Mouse (Mus musculus) hindbrain, embryonic 13.5 days (tissue): ENCODE results near the gene Cdc20. TPM values are rescaled to one million over a fixed set of nuclear protein-coding genes. Genes with fewer than 3 reads are reported as not detected.
A peak's percentile ranks its signal among the peaks of the same experiment; 100 is the strongest.

Source experiments
- ATAC-seq: fragments of 200-750 bp; cut with Nextera tagmentation; 2 replicates; pipeline ENCODE4 v1.8.0; 2017; ENCODE audit warnings: moderate TSS enrichment; ENCODE audit not compliant: low FRiP score
- H3K27ac ChIP-seq: fragments of 300-500 bp; sonication (generic); 2 replicates; pipeline ENCODE4 v1.5.1; 2015; ENCODE audit warnings: inconsistent platforms, mild to moderate bottlenecking, moderate library complexity
- H3K27me3 ChIP-seq: fragments of 300-500 bp; sonication (generic); 2 replicates; pipeline ENCODE4 v1.6.1; 2015; ENCODE audit warnings: mild to moderate bottlenecking, inconsistent platforms
- H3K36me3 ChIP-seq: fragments of 300-500 bp; sonication (generic); 2 replicates; pipeline ENCODE4 v1.6.1; 2015; ENCODE audit warnings: mild to moderate bottlenecking, inconsistent platforms
- H3K4me1 ChIP-seq: fragments of 300-500 bp; sonication (generic); replicated peaks from 2 replicates; pipeline ENCODE4 v1.6.1; 2015; ENCODE audit warnings: inconsistent platforms
- H3K4me2 ChIP-seq: fragments of 300-500 bp; sonication (generic); 2 replicates; pipeline ENCODE4 v1.6.1; 2015; ENCODE audit warnings: inconsistent platforms, mild to moderate bottlenecking, moderate library complexity
- H3K4me3 ChIP-seq: fragments of 300-500 bp; sonication (generic); 2 replicates; pipeline ENCODE4 v1.5.1; 2015; ENCODE audit warnings: mild to moderate bottlenecking, inconsistent platforms
- H3K9ac ChIP-seq: fragments of 300-500 bp; sonication (generic); 2 replicates; pipeline ENCODE4 v1.6.1; 2015; ENCODE audit warnings: mild to moderate bottlenecking, inconsistent platforms
- H3K9me3 ChIP-seq: fragments of 300-500 bp; sonication (generic); 2 replicates; pipeline ENCODE4 v1.6.1; 2016; ENCODE audit warnings: inconsistent platforms
- WGBS: fragments of 180-500 bp; shearing (Covaris S2); methylation state at CpG from one replicate; pipeline ENCODE4 v1.1.7; 2015; 5-methylcytosine and 5-hydroxymethylcytosine counted together
- polyA plus RNA-seq: library from polyadenylated mRNA; unstranded; fragments of >200 nt; fragmentation: Nextera tagmentation; extraction: Ambion mirVana; gene quantifications from 2 replicates; pipeline ENCODE4 v1.2.1, GENCODE M21; 2015

Cdc20 gene
- polyA plus RNA-seq, 1 experiment from 2014 or later, result 56.1 TPM

DNA sequence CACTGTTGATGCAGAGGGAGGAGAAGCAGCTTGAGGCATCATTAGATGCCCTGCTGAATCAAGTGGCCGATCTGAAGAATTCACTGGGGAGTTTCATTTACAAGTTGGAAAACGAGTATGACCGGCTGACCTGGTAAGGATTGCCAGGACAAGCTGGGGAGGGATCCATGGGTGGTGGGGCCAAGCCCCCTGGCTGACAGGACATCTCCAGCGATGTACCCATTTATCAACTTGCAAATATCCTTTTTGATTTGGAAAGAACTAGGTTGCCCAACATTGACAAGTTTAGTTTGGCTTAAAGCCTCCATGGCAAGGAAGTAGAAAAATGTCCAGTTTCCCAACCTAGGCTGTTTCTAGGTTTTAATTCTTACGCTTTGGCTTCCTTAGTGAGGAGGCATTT is 26.3 kb downstream of the Cdc20 start:
- Histone ChIP-seq H3K27me3 (no peaks in the 10 kb centered on the region), H3K4me1 (peaks cover 25% of the 10 kb centered on the region), H3K36me3 (peaks cover 50% of the 10 kb centered on the region), H3K4me2 (no peak overlapping the region), H3K4me3 (no peak overlapping the region), H3K9ac (no peak overlapping the region), H3K27ac (no peak overlapping the region), H3K9me3 (no peaks in the 10 kb centered on the region)
- WGBS, result 94% methylated on average over 5 of the region's 5 CpGs
- no peak for ATAC-seq

DNA sequence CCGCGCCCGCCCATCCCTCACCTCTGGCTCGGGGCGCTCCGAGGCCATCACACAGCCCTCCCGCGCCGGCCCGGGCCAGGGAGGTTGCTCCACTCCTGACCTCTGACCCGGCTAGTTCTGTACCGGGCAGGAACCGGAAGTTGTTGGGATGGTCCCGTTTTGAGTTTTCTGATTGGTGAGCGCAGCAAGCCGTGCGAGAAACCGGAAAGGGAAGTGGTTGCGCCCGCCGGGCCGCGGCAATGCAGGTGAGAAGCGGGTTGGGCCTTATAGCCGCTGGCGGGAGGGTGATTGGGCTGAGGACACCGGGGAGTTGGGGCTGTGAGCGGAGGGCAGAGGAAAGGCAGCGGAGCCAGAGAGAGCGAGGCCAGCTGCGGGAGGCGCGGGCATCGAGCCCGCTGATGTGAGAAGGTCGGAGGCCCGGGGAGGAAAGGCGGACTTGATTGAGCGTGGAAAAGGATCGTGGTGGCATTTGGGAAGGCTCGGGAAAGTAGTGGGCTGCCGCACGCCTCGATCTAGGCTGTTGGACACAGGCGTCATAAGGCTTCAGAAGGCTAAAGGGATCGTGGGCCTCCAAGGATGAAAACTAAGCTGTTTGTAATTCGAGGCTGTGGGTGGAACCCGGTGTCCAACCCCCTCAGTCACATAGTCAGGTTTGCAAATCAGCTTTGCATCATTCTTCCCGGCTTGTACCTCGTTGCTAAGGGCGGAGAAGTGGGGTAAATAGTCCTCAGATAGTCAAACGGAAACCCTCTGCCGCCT is 27.8 kb downstream of the Cdc20 start, which contains the start of the genes Szt2 and Med8:
TSS of gene Szt2 (minus strand) at position 132 of the 759 bp plus-strand sequence.
TSS of gene Med8 (plus strand) at position 196 of the 759 bp plus-strand sequence.
- peaks cover 47% of the 10 kb centered on the region for H3K36me3 ChIP-seq
- WGBS, result 1% methylated on average over 53 of the region's 53 CpGs
- H3K9ac ChIP-seq, result peak within 1 kb of the TSS; percentile 93
- peak within 1 kb of the TSS; percentile 91 for H3K4me2 ChIP-seq
- peak within 1 kb of the TSS; percentile 76 for H3K27ac ChIP-seq
- ATAC-seq, result peak; percentile 95
- peaks cover 25% of the 10 kb centered on the region for H3K4me1 ChIP-seq
- no peaks in the 10 kb centered on the region for H3K27me3 ChIP-seq
- H3K4me3 ChIP-seq, result peak within 1 kb of the TSS; percentile 89
- H3K9me3 ChIP-seq, result no peaks in the 10 kb centered on the region

DNA sequence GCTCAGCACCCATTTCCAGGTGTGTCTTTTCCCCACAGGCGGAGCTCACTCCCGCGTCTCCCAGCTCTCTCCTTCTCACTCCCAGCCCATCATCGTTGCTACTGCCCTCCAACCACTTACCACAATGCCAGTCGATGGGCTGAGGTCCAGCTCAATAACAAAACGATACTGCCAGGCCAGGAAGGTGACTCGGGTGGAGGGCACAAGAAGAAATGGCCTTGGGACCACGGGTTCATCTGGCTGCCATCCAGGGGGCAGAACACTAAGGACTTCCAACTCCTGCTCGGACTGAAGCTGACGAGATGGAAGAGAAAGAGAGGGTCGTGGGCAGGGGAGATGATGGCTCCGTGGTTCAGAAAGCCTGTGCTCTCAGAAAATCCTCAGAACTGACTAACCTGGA is 34.5 kb downstream of the Cdc20 start:
- no peak overlapping the region for H3K4me2 ChIP-seq
- H3K36me3 ChIP-seq, result peaks cover 74% of the 10 kb centered on the region
- H3K27me3 ChIP-seq, result no peaks in the 10 kb centered on the region
- no peaks in the 10 kb centered on the region for H3K9me3 ChIP-seq
- H3K4me1 ChIP-seq, result peaks cover 4% of the 10 kb centered on the region
- no peak overlapping the region for H3K27ac ChIP-seq
- no peak overlapping the region for H3K4me3 ChIP-seq
- H3K9ac ChIP-seq, result no peak overlapping the region
- 91% methylated on average over 12 of the region's 12 CpGs for WGBS
- ATAC-seq, result no peak

DNA sequence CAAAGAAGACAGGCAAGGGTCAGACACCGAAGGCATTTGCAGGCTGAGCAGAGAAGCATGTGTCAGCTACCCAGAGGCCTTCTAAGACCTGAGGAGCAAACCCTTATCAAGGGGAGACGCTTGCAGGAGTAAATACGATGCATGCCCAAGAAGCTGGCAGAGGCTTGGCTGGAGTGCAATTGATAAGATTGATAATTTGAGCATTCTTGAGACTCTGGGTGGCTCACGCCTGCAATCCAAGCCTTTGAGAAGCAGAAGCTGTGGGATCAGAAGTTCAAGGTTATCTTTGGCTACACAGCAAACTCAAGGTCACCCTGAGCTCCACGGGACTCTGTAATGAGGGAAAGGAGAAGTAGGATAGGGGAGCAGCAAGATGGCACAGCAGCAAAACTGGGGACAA is 35.2 kb downstream of the Cdc20 start:
- Histone ChIP-seq H3K4me1 (no peaks in the 10 kb centered on the region), H3K4me2 (no peak overlapping the region), H3K9me3 (no peaks in the 10 kb centered on the region), H3K4me3 (no peak overlapping the region), H3K27ac (no peak overlapping the region), H3K27me3 (no peaks in the 10 kb centered on the region), H3K9ac (no peak overlapping the region), H3K36me3 (peaks cover 82% of the 10 kb centered on the region)
- WGBS, result 93% methylated on average over 5 of the region's 5 CpGs
- no peak for ATAC-seq

DNA sequence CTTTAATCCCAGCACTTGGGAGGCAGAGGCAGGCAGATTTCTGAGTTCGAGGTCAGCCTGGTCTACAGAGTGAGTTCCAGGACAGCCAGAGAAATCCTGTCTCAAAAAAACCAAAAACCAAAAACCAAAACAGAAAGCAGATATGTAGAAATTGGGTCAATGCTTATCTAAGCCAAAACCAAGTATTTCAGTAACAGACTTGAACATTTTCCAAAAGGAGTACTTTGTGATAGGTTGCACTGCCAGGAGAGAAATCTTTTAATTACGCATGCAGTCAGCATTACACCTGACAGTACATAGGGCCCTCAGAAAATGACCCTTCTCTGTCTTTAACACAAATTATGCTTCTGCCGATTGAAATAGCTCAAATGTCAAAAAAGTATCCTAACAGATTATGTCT is 35.7 kb downstream of the Cdc20 start:
- H3K27me3 ChIP-seq, result no peaks in the 10 kb centered on the region
- H3K27ac ChIP-seq, result no peak overlapping the region
- H3K36me3 ChIP-seq, result peaks cover 87% of the 10 kb centered on the region
- H3K4me3 ChIP-seq, result no peak overlapping the region
- ATAC-seq, result no peak
- H3K4me2 ChIP-seq, result no peak overlapping the region
- H3K9me3 ChIP-seq, result no peaks in the 10 kb centered on the region
- no peaks in the 10 kb centered on the region for H3K4me1 ChIP-seq
- H3K9ac ChIP-seq, result no peak overlapping the region
- WGBS, result 95% methylated on average over 3 of the region's 3 CpGs

DNA sequence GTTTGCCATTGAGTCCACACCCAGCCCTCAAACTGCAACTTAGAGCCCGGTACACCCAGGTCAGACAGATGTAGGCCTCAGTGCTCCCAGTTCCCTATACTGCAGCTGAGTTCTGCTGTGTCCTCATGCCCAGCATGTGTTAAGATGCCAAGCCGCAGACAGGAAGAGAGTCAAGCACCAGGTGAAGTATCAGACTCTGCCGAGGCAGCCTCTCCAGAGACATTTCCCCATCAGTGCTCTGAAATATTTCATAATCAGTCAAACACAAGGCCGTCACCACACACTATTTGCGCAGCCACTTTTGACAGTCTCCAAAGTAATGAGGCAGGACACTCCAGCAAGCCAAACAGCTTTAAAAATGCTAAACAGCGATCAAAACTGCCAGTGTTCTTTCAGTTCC is 38.8 kb downstream of the Cdc20 start:
- 95% methylated on average over 6 of the region's 6 CpGs for WGBS
- no peak overlapping the region for H3K4me3 ChIP-seq
- no peak overlapping the region for H3K4me2 ChIP-seq
- no peaks in the 10 kb centered on the region for H3K27me3 ChIP-seq
- H3K9ac ChIP-seq, result no peak overlapping the region
- ATAC-seq, result no peak
- H3K9me3 ChIP-seq, result no peaks in the 10 kb centered on the region
- H3K4me1 ChIP-seq, result no peaks in the 10 kb centered on the region
- H3K36me3 ChIP-seq, result peaks cover 100% of the 10 kb centered on the region
- H3K27ac ChIP-seq, result no peak overlapping the region

DNA sequence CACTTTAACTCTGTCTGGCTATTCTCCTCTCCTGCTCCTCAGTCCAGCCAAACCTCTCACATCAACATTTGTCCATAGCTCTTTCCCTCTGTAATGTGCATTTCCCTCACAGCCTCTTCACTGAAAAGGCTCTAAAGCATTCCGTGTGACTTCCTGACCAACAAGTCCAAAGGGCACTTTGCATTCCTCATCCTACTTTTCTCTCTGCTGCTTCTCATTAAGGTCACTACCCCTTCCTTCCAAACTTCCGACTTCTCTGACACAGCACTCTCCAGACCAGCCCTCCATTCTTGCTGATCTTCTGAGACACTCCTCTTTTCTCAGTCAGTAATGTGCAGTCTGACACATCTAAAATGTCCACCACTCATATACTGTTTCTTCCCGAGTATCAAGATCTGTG is 40.7 kb downstream of the Cdc20 start:
- Histone ChIP-seq H3K27ac (no peak overlapping the region), H3K4me1 (no peaks in the 10 kb centered on the region), H3K27me3 (no peaks in the 10 kb centered on the region), H3K9ac (no peak overlapping the region), H3K4me2 (no peak overlapping the region), H3K36me3 (peaks cover 100% of the 10 kb centered on the region), H3K4me3 (no peak overlapping the region), H3K9me3 (no peaks in the 10 kb centered on the region)
- no peak for ATAC-seq
- 87% methylated on average over 3 of the region's 3 CpGs for WGBS

DNA sequence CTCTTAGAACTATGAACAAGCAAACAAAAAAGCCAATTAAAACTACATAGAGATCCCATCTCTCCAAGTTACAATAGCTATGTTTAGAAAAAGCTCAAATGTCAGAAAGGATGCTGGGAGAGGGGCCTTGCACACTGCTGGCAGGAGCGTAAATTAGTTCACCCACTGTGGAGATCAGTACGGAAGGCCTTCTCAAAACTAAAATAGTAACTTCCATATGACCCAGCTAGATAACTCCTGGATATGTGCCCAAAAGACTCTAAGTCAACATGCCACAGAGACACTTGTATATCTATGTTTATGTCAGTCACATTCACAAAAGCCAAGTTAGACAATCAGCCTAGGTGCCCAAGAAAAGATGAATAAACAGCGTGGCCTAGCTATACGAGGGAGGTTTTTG is 41.9 kb downstream of the Cdc20 start:
- no peak for ATAC-seq
- peaks cover 100% of the 10 kb centered on the region for H3K36me3 ChIP-seq
- H3K4me3 ChIP-seq, result no peak overlapping the region
- H3K27ac ChIP-seq, result no peak overlapping the region
- no peak overlapping the region for H3K9ac ChIP-seq
- H3K4me2 ChIP-seq, result no peak overlapping the region
- H3K27me3 ChIP-seq, result no peaks in the 10 kb centered on the region
- H3K9me3 ChIP-seq, result no peaks in the 10 kb centered on the region
- no peaks in the 10 kb centered on the region for H3K4me1 ChIP-seq
- WGBS, result 88% methylated on average over 4 of the region's 4 CpGs

DNA sequence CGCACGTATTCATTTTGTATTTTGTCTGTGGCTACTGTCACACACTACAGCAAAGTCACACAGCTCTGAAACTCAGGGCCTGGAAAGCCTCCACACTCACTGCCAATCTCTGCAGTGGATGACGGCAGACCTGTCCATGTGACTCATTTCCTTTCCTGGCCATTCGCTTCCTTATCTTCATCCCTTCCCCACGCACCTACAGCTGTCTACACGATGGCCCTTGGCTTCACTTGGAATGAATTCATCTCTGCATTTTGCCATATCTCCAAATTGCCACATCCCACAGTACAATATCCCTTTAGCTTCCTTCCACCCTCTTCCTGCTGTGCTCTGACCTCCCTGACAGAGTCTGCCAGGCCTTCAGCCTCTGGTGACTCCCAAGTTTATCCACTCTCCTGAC is 42.6 kb downstream of the Cdc20 start:
- 93% methylated on average over 6 of the region's 6 CpGs for WGBS

DNA sequence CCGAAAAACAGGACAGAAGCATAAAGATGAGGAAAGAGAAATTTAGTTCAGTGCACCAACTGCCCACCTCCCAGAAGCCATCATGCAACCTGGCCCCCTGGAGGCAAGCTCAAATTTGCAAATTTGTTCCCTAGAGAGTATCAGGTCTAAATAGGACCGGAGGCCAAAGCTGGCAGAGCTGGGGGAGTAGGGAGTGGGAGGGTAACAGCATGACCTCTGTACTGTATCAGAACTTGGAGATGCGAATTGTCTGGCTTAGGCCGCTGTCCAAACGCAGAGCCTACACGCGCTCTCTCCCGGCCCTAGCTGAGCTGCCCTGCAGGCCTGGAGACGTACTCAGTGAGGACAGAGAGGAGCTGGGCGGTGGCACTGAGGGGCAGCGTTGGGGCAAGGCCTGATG is 47.0 kb downstream of the Cdc20 start:
- H3K27ac ChIP-seq, result no peak overlapping the region
- peaks cover 100% of the 10 kb centered on the region for H3K36me3 ChIP-seq
- no peaks in the 10 kb centered on the region for H3K9me3 ChIP-seq
- ATAC-seq, result no peak
- H3K4me1 ChIP-seq, result no peaks in the 10 kb centered on the region
- H3K4me3 ChIP-seq, result no peak overlapping the region
- 92% methylated on average over 11 of the region's 11 CpGs for WGBS
- H3K27me3 ChIP-seq, result no peaks in the 10 kb centered on the region
- no peak overlapping the region for H3K4me2 ChIP-seq
- no peak overlapping the region for H3K9ac ChIP-seq

More for the DNA sequence above, 42.6 kb downstream of the Cdc20 start:
- no peak overlapping the region for H3K4me3 ChIP-seq
- H3K36me3 ChIP-seq, result peaks cover 100% of the 10 kb centered on the region
- H3K27me3 ChIP-seq, result no peaks in the 10 kb centered on the region
- no peak overlapping the region for H3K27ac ChIP-seq
- H3K4me2 ChIP-seq, result no peak overlapping the region
- no peaks in the 10 kb centered on the region for H3K9me3 ChIP-seq
- no peaks in the 10 kb centered on the region for H3K4me1 ChIP-seq
- ATAC-seq, result no peak
- no peak overlapping the region for H3K9ac ChIP-seq

DNA sequence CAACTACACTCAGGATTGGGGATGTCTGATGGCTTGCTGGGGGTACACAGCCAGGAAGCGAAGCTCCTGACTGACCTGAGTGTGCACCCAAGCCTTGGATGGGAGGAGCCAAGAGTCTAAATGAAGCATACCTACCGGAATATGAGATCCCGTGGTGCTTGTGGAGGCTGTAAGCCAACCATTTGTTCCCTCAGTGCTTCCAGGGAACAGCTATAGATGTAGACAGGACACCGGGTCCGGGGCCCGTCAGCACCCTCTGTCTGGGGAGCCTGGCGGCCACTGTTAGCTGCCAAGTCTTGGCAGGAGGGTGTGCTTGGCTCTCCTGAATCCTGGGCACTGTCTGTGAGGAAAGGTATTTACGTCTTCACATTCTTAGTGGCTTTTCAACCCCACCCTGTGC is 49.8 kb downstream of the Cdc20 start:
- 95% methylated on average over 8 of the region's 8 CpGs for WGBS
- Histone ChIP-seq H3K4me3 (no peak overlapping the region), H3K9me3 (no peaks in the 10 kb centered on the region), H3K9ac (no peak overlapping the region), H3K4me1 (no peaks in the 10 kb centered on the region), H3K36me3 (peaks cover 100% of the 10 kb centered on the region), H3K27ac (no peak overlapping the region), H3K4me2 (no peak overlapping the region), H3K27me3 (no peaks in the 10 kb centered on the region)
- no peak for ATAC-seq

DNA sequence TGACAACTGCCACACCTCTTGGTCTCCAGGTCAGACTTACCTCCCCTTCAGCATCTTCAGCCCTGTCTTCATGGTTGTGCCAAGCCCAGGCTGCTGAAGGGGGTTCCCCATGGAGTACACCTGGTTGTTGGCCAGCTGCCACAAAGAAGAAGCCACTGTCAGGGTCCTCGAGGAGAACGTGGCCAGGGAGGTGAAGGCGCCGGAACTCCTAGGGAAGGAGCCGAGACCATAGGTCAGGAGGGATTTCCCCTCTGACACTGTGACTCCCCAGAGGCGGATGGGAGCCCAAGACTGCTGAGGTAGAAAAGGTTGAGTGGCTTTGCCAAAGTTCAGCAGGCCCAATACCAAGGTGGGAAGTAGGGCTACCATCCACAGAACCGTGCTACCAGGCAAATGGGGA is 53.9 kb downstream of the Cdc20 start:
- ATAC-seq, result no peak
- H3K4me1 ChIP-seq, result no peaks in the 10 kb centered on the region
- H3K4me2 ChIP-seq, result no peak overlapping the region

More for the DNA sequence above, 53.9 kb downstream of the Cdc20 start:
- no peaks in the 10 kb centered on the region for H3K27me3 ChIP-seq
- no peak overlapping the region for H3K9ac ChIP-seq
- no peak overlapping the region for H3K4me3 ChIP-seq
- no peaks in the 10 kb centered on the region for H3K9me3 ChIP-seq
- WGBS, result 94% methylated on average over 7 of the region's 7 CpGs
- no peak overlapping the region for H3K27ac ChIP-seq
- peaks cover 99% of the 10 kb centered on the region for H3K36me3 ChIP-seq
